Mouse (Mus musculus) layer of hippocampus, adult 9-10 months (tissue): ENCODE measurements around the gene E130114P18Rik.
A peak's percentile ranks its signal among the peaks of the same experiment; 100 is the strongest.

Experiments used
- DNase-seq: peaks from one replicate; pipeline ENCODE4 v3.0.0; 2022; ENCODE audit warnings: low spot score

The E130114P18Rik gene

DNA sequence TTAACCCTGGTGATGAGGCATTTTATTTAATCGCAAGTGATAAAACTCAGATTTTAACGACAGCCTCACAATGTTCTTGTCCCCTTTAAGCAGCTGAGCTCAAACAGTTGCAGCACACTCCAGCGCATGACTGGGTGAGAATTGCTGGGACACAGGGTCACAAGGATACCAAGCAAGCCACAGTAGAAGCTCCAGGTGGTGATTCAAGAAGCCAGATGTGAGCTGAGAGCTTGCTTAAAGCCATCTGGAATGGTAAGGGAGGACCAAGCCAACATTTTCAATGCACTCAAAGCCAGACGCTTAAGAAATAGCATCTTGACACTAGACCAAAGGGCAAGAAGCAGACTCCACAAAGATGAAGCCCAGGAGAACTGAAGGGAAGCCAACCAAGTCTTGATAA is 83.9 kb downstream of the E130114P18Rik start:
- DNase-seq = no peak

DNA sequence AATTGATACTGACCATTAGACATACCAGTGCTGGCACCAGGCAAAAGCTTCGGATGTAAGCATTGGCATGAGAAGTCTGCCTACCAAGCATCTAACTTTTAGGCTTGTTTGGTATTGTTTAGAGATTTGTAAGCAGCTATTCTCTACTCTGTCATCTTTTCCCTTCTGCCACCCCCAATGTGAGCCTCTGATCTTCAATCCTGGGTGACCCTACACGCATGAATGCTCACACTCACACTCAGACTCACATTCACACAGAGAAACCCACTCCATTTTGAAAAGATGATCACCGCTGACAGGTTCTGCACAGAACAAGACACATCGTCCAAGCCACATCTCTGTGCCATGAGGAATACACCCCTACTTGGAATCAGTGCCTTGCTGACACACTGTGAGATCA is 84.8 kb downstream of the E130114P18Rik start:
- DNase-seq = no peak

DNA sequence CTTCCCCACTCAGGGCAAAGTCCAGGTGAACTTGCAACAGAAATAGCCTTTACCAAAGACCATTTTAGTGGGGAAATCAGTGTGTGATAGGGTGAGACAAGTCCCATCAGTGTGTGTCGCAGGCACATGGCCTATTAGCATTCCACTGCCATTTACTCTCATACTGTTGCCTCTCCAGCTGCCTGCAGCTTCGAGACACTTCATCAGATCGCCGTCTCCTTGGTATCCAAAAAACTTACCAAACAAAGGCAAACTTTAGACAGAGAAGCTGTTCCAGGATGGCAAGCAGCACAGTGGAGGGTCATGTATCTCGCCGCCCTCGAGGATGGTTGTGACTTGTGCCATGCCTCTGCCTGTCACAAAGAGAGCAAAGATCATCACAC is 87.5 kb downstream of the E130114P18Rik start:
- DNase-seq = no peak

DNA sequence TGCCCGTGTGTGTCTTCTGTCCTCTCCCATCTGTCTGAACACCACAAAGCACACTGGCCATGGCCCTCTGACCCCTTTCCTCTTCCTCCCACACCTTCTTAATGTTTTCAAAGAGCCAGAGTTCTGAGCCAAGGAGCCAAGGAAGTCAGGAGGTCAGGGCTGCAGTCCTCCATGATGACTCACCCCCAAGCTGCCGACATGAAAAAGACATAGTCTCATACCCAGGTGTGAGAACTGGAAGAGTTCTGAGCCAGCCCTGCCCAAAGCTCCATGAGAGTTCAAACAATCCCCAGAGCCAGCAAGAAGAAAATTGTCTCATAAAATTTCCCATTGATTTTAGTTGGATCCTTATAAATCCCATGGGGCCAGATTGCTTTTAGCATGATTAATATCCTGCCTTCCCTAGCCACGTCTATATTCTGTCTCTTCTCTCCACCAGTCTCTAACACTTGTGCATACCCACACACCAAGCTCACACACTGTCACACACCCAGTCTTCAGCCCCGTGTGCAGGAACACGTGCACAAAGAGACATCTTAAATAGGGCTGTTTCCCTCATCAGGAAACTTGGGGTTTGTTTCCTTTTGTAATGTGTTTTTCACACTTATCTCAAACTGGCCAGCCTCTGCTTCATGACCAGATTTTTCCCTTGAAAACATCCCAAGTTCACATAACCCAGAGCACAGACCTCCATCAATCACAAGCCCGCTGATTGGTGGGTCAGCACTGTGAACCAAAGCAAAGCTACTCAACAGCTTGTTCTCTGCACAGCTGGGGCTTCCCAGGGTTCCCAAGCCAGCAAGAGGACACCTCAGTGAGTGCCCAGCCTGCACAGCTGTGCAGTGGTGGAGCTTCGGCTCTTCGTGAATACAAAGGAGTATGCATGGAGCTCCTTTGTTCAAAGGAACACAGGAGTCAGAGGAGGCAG is 88.2 kb downstream of the E130114P18Rik start:
- no peak for DNase-seq

DNA sequence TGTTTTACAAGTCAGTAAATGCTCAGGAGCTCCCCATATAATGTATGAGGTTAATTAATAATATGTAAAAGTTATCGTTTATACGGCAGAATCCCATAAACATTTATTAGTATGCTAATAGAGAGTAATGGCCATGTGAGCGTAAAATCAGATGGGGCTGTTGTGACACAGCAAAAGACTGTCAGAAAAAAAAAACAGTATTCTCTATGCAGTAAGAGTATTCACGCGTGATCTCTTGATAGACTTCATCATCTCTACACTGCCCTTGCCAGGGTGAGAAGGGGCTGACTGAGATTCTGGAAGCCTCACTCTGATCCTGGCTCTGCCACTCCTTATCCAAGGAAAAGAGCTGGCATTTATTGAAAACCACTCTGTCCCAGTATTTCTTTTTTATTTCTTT is 91.9 kb downstream of the E130114P18Rik start:
- DNase-seq = no peak

DNA sequence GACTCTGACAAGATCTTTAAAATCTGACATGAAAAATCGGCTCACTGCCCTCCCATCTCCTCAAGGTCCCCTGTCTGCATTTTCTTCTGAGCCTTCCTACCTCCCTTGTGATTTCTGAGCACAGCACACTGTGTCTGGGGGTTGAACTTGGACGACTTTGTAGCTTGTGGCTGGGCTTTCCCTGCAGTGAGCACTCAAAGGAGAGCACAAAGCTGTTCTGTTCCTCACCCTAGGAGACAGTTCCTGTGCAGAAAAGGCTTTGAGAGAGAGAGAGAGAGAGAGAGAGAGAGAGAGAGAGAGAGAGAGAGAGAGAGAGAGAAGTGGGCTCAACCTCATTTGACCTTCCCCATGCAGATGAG is 101.3 kb downstream of the E130114P18Rik start:
- DNase-seq = no peak

DNA sequence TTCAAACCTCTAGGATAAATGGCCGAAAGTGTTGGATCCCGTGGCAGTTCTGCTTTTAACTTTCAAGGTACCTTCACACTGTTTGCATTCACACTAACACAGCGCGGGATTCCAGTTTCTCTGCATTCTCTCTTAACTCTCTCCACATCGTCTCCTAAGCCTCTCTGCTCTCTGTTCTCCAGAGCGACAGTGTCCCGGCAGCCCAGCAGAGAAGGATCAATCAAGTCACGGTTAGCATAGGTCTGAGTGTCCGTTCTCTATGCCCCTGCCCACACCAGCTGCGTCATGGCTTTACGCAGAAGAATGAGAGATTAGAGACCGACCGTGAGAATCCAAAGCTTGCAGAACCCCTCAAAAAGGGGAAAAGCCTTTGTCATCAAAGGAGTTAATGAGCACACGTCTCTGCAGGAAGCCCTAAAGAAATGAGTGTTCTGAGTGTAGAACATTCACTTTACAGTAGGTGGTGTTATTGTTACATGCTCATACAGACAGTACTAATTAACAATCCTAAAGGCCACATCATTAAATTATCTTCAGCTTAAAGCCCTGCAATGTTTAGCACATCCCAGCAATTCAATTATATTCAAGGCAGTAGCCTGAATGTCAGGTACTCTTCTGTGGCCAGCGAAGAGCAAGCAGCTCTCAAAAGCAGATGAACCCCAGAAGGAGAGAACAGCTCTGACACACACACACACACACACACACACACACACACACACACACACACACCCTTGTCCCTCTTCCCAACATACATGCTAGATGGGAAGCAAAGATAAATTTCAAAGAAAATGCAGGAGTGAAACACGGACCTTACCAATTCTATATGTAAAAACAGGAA is 101.9 kb downstream of the E130114P18Rik start:
- no peak for DNase-seq

DNA sequence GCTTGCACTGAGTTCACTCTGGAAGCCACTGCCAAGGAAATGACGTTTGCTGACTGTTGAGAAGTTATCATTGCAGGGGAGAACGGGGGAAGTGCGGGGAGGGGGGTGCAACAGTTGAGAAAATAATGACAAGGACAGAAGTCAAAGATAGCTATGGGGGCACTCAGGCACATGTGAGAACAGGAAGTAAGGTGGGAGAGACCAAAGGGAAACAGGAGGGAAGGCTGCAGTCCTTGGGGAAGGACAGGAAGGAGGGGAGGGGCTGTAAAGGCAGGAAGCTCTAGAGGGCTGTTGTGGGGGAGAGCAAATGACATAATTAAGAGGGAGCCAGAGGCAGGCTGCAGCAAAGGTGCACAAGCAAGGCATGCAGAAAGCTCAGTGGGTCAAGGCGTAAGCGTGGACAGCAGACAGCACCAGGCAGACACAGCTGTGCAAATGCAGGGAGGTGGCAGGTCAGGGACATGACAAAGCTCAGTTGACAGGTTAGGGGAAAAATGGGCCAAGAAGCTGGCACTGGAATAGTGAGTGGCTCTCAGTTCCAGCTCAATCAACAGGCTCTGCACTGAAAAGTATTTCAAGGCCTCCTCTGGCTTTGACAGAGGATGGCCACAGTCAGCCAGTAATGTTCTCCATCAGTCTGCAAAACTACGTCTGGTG is 103.9 kb downstream of the E130114P18Rik start:
- no peak for DNase-seq

DNA sequence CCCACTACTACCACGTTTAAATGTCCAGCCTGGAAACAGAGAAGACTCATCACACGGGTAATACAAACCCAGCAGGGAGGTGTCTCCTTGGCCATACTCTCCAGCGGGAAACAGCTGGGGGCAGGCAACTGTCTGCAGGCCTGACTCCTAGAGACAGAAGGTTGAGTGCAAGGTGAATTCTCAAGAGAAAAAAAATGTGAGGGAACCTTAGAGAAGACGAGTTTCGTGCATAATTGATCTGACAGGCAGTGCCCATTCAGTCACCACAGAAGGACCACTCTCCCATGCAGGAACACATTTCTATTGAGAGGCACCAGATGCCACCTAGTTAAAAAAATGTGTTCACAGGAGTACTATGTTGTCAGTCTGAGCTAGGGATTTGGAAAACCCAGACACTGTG is 105.4 kb downstream of the E130114P18Rik start:
- no peak for DNase-seq

DNA sequence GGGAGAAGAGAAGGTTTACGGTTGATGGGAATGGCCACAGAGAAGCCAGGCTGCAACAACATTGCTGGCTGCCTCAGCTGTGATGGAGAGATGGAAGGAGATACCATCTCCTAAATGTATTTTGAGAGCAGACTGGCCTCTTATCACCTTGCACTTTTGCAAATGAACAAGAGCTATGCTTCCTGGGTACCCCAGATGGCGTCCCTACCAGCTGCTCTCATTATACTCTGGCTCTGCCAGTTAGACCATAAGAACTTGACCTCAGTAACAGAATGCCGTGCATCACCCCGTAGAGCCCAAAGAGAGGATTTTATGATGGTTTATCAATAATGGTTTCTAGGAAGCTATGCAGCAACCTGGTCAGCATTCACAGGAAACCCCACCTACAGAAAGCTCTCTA is 106.0 kb downstream of the E130114P18Rik start:
- no peak for DNase-seq

DNA sequence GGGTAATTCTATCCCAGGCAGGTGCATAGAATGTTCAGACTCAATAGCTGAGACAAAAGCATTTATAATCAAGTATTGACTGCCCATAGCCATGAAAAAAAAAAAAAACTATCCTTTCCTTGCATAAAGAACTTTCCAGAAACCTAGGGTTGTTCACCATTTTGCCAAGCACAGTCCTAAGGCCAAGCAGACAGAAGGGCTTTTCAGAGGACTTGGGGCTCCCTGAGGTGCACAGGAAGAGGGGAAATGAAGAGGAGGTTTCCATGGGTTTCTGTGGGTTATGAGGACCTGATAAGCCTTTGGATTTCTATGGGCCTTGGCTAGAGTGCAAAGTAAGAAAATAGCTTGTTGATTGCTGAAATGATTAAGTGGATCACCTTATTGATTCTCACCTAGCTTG is 107.5 kb downstream of the E130114P18Rik start:
- no peak for DNase-seq

DNA sequence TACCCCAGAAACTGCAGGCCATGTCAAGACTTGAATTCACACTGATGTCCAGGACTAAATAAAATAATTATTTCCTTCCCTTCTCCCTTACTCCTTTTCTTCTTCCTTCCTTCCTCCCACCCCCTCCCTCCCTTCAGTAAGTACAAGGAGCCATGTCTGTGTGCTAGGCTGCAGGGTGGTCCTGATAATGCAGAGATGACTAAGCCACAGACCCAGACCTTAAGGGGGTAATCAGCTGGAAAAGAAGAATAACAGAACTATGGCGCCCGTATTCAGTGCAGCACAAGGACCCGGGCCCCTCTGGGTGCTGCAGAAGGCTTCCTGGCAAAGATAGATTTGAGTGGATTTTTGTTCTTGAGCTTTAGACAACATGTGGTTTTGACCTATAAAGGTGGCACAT is 108.1 kb downstream of the E130114P18Rik start:
- DNase-seq = no peak

DNA sequence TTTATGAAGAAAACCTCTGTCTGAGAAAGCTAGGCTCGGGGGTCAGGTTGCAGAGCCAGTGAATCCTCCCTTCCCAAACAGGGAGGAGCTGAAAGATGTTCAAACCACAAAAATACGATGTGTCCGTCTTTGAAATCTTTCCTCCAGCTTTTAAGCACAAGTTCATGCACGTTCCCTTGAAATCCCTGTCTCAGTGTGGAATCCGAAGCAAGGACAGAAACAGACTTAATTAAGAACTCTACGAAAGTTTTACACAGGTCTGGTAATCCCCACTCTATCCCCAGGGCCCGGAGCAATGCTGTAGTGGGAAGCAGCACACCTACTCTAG is 112.5 kb downstream of the E130114P18Rik start:
- DNase-seq = no peak

DNA sequence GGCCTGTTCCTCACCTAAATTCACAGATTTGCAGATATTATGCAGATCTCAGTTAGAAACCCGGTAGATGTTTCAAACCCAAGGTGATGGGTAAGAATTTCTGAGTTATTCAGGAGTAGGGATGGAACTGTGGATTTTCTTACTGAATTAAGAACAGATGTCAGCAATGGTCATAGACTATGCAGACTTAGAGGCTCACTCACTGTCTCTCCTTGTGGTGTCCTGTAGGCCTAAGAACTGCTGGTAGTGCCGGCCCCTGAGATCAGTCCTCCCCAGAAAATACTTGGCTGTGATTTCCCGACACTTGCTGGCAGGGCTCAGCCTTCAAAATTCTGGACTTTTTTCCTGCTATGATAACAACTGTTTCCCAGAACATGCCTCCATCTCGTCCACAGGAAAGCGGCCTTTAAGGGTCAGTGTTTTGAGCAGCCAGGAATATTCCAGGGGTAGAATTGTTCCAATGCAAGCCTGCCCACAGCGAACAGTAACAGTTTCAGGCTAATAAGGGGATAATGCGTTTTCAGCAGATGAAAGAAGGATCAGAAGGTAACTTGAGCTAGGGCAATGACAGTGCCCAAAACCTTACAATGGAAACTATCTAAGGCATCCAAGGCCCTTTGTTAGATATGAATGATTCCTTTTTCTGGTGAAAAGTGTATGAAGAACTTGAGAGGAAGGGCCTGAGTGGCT is 113.0 kb downstream of the E130114P18Rik start:
- no peak for DNase-seq

DNA sequence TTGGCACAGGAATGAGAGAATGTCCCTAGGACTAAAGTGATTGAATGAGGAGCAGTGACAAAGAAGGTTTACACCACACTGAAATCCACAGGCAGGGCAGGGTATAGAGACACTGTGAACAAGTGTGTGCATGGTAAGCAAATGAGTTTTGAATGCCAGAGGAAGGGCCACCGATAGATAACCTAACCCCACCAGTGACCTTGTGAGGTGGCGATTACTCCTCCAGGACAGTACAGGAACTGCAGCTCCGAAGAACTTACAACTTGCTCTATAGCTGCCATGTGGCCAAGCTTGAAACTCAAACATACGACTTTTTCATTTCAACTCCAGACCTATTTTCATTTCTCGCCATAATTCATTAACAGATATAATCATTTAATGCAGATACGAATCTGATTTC is 114.0 kb downstream of the E130114P18Rik start:
- no peak for DNase-seq

DNA sequence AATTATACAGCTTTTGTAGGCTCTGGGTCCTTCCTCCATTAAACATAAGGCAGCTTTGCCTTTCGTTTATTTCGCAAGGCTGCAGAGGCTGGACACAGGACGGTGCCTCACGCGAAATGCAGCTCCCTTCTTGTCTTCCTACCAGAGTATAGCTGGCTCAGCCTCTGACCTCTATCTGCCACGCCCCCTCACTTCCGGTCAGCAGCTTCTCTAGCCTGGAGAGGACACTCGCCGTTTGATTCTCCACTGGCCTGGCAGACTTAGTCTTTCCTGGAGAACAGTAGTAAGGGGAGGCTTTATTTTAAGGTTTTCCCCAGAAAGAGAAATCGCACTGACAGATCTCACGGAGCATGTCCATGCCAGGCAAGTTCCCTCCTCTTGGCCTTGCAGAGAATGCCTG is 115.0 kb downstream of the E130114P18Rik start:
- no peak for DNase-seq

DNA sequence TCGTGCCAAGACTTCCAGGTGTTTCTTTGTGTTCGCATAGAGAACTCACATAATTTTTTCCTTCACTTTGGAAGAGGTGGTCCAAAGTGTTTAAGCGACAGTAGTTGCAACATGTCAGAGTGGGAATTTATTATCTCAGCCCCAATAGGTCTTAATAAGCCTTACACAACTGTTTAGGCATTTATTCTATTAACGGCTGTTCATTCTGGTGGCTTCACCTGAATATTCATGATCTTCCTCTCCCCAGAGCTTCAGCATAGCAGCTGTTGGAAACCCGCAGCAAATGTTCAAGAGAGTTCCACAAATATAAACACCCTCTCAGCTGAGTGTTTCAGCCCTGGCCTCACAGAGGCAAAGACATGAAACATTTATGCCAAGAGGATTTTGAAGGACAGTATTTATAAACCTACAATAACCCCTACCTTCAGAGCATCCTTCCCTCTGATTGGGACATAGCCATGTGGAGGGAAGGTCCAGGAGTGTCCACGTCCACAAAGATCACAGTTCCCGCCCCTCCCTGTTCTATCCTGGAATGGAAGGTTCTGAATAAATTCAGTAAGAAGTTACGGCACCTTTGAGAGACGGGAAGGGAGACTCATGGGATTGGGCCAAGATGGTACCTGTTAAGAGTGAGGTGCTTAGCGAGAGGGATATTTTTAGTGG is 116.1 kb downstream of the E130114P18Rik start:
- DNase-seq = no peak

DNA sequence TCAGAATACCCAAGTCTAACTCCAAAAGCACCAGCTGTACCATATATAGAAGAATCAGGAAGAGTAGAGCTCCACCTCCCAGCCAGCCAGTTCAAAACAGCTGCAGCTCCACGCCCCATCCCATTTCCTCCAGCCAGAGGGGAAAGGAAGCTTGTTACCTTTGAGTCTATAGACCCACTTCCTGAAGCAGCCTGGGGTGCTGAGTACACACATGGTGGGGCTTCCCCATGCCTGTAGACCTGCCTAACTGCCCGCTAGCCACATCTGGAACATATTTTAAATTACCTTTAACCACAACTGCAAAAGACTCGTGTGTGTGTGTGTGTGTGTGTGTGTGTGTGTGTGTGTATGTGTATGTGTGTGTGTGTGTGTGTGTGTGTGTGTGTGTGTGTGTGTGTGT is 120.3 kb downstream of the E130114P18Rik start:
- DNase-seq = no peak

DNA sequence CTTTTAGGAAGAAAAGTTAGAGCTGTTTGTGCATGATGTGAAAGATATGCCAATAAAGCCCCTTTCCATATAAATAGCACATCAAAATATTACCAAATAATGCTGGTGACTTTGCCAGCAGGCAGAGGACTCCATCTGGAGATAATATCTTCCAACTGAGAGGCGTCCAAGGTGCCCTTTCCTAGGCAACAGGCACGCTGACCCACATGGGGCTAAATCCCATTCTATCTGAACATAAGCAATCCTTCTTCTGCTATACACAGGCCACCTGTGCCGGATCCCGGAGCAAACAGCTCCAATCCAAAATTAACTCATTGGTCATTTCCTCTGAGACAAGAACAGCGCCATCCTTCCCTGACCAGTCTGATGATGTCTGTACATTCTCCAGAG is 128.3 kb downstream of the E130114P18Rik start:
- no peak for DNase-seq

DNA sequence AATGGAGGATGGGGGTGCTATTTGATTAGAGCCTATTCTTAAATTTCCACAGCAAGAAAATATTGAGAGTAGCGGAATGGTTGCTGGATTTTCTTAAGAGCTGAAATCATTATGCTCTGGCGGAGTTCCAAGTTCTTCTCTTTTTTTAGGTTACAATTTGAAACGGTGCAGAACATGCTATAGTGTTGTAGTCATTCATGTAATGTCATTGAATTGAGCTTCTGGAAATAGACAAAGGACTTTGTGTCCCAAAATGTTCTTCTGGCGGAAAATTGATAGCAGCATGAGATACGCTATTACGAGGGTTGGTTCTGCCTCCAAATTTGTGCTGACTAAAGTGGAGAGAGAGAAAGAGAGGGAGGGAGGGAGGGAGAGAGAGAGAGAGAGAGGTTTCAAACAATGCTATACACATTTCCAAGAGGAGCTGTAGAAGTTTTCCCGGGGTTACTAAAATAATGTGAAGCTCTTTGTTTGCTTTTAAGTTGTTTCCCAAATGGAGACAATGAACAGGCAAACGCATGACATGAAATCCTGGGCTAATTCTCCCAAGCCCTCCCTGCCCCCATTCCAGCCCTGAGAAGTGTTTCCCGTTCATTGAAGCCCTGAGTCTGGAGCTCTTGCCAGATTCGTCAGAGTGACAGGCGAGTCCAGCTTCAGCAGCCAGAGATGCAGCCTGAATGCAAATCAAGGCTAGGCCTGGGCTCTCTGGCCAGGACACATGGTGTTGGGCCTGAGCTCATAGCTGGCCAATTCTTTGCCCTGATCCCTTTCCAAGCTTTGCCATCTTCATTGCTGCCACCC is 128.9 kb downstream of the E130114P18Rik start:
- peak; percentile 63 for DNase-seq

DNA sequence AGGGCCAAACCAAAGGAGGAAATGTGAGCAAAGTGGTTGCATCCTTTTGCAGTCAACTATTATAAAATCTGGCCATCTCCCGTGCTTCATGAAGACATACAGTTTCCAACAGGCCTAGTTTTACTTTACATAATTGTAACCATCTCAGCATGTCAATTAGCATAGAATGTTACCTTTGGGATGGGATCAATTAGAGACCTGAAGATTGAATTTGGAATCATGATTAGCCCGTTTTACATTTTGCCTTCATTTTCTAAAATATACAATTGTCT is 129.5 kb downstream of the E130114P18Rik start:
- no peak for DNase-seq
